Mouse (Mus musculus) testis, adult 2 months (tissue): ENCODE measurements around the gene Asrgl1.

Experiments
- CTCF ChIP-seq: fragments of 200-500 bp; IDR thresholded peaks from 2 replicates; pipeline ENCODE4 v1.5.1; 2012; ENCODE audit warnings: low read depth, mild to moderate bottlenecking, inconsistent platforms, low read length, moderate library complexity; ENCODE audit not compliant: control insufficient read depth, insufficient read depth, insufficient replicate concordance
- POLR2A ChIP-seq: fragments of 200-500 bp; IDR thresholded peaks from 2 replicates; pipeline ENCODE4 v1.6.1; 2012; ENCODE audit warnings: low read depth, mild to moderate bottlenecking, inconsistent platforms, low read length, moderate library complexity; ENCODE audit not compliant: control insufficient read depth

DNA sequence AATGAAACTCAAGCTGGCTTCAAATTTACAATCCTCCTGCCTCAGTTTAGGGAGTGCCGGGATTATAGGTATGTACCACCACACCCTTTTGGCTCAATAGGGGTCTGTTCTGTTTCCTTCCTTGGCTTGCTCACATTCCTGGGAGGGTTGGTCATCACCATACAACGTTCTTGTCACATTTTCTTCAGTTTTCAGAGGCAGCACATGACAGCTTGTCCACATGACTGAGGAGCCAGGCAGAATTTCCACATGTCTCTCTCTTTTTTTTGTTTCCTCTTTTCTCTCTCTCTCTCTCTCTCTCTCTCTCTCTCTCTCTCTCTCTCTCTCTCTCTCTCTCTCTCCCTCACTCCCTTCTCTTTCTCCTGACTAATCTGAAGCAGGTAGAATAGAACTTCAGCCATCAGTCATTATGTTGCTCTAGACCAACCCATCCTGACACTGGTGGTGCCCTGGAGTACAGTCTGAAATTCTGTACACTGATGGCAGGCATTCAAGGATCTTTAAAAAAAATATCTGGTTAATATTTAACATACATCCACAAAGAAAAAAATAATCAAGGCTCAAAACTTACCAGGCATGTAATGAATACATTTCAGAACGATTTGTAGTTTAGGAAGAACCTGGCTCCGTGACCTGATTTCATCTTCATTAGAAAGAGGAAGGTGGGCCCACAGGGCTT lies 58.3 kb downstream of the Asrgl1 start:
- TF ChIP-seq POLR2A (no peak), CTCF (no peak)
